Mouse (Mus musculus) embryonic fibroblast, embryonic 13.5 days (primary cell): Measurements from ENCODE around the gene Maff. TPM values are rescaled to one million over a fixed set of nuclear protein-coding genes. Genes with fewer than 3 reads are reported as not detected.

ENCODE experiments used
- H3K27ac ChIP-seq: 2 replicates; pipeline ENCODE4 v1.5.1; 2012; ENCODE audit warnings: low read length, control low read depth, inconsistent platforms; ENCODE audit not compliant: insufficient read depth
- H3K4me1 ChIP-seq: 2 replicates; pipeline ENCODE4 v1.6.1; 2011; ENCODE audit warnings: low read length; ENCODE audit not compliant: control insufficient read depth, insufficient read depth
- H3K4me3 ChIP-seq: 2 replicates; pipeline ENCODE4 v1.5.1; 2011; ENCODE audit warnings: mild to moderate bottlenecking, control low read depth, low read length; ENCODE audit not compliant: insufficient read depth
- CTCF ChIP-seq: IDR thresholded peaks from 2 replicates; pipeline ENCODE4 v1.5.1; 2011; ENCODE audit warnings: mild to moderate bottlenecking, control low read depth, low read length, moderate library complexity, borderline replicate concordance; ENCODE audit not compliant: insufficient read depth
- POLR2A ChIP-seq: IDR thresholded peaks from 2 replicates; pipeline ENCODE4 v1.6.1; 2011; ENCODE audit warnings: low read depth, mild to moderate bottlenecking, control low read depth, low read length, moderate library complexity
- polyA plus RNA-seq: library from polyadenylated mRNA; stranded (reverse); fragments of >200 nt; gene quantifications from 2 replicates; pipeline ENCODE4 v1.2.4, GENCODE M21; 2011; ENCODE audit warnings: low read depth; ENCODE audit not compliant: missing spikeins, insufficient read length

The Maff gene
- polyA plus RNA-seq, 1 experiment, result 11.7 TPM

GRCm38 (mm10) chr15:79400134-79400974 lies 53.9 kb downstream of the Maff start:
- Histone ChIP-seq H3K4me1 (peaks cover 22% of the 10 kb centered on the region), H3K4me3 (peak overlapping the region; percentile 95; the same call in 1 of the 2 replicates), H3K27ac (no peak overlapping the region; the same call in 1 of the 2 replicates)
- TF ChIP-seq CTCF (no peak), POLR2A (no peak)

DNA sequence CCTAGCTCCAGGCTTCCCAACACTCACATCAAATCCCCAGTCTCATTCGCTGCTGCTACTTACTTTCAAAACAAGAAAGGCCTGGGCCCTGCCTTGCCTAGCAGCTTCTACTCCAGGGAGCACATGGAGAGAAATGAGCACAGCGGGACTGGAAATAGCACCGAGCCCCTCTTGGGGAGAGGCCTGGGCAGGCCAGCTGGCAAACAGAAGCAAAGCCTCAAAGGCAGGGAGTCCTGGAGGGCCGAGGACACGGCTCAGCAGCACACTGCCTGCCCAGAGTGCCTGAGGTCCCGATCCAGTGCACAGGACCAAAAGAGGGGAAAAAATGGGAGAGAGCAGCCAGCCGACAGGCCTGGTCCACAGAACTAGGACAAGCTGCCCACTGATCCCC lies 54.5 kb downstream of the Maff start:
- peak overlapping the region; percentile 95 for H3K4me3 ChIP-seq
- TF ChIP-seq POLR2A, result no peak
- TF ChIP-seq CTCF, result no peak
- H3K4me1 ChIP-seq, result peaks cover 22% of the 10 kb centered on the region
- peak overlapping the region; percentile 10; the same call in 1 of the 2 replicates for H3K27ac ChIP-seq

GRCm38 (mm10) chr15:79402176-79402575 lies 55.8 kb downstream of the Maff start:
- 0 out of 2 replicates have a peak overlapping the region, but pooled peaks have one; percentile 16 for H3K27ac ChIP-seq
- TF ChIP-seq POLR2A (no peak), CTCF (no peak)
- peaks cover 22% of the 10 kb centered on the region for H3K4me1 ChIP-seq
- peak overlapping the region; percentile 95 for H3K4me3 ChIP-seq

- Histone ChIP-seq H3K4me3 (peak within 1 kb of the TSS; percentile 95), H3K27ac (peak within 1 kb of the TSS; percentile 40), H3K4me1 (peaks cover 22% of the 10 kb centered on the region)
- TF ChIP-seq POLR2A (peak; percentile 57), CTCF (no peak)
These were observed 56.7 kb downstream of the Maff start, which contains the start of gene Tmem184b for GRCm38 (mm10) chr15:79402836-79403762. Tmem184b (minus strand) TSS chr15:79403569.

DNA sequence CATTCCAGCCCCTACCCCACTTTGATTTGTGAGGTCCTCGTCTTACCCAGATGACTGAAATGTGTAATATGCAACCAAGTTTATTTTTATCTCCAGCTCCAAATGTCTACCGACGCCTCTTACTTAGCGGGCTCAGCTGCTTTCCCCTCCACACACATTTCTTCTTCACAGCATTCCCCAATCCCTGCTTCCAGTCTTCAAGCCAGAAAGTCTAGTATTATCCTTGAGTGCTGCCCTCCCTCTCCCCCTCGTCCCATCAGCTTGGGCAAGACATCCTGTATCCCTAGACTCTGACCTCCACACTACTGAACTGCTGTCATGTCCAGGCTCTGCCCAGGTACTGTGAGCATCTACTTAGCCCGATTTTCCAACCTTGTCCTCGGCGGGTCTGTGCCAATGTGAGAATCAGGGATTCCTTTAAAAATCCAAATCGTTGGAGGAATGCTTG lies 57.4 kb downstream of the Maff start:
- no peak for TF ChIP-seq CTCF
- TF ChIP-seq POLR2A, result no peak
- Histone ChIP-seq H3K27ac (peak overlapping the region; percentile 32), H3K4me1 (peaks cover 27% of the 10 kb centered on the region), H3K4me3 (peak overlapping the region; percentile 93)

- peaks cover 30% of the 10 kb centered on the region for H3K4me1 ChIP-seq
- TF ChIP-seq CTCF (no peak), POLR2A (no peak)
- no peak overlapping the region for H3K27ac ChIP-seq
- H3K4me3 ChIP-seq, result no peak overlapping the region
These were observed 57.9 kb downstream of the Maff start for GRCm38 (mm10) chr15:79404277-79404676.

DNA sequence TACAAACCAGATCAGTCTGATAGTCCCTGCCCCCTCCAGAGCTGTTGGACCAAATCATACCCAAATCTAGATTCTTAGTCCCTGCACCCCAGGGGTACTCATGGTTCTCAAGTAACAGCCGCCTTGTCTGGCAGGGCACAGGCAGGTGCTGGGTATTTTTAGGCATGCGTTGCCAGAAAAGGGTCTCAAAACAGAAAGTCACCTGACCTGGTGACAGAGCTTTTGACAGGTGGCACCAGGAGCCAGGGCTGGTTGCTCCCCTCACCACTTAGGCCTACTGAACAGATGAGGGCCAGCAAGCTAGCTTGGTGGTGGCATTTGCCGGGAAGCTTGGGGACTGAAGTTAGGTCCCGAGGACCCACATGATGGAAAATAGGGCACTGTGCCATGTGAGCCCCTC lies 60.1 kb downstream of the Maff start:
- H3K4me1 ChIP-seq, result peaks cover 16% of the 10 kb centered on the region
- TF ChIP-seq POLR2A (no peak), CTCF (no peak)
- H3K4me3 ChIP-seq, result no peak overlapping the region
- H3K27ac ChIP-seq, result no peak overlapping the region

Other genes with a start within 250 kb of the Maff start
- 17.0 and 27.4 TPM in 2 replicates for gene Micall1, start 237.7 kb upstream of the Maff start, polyA plus RNA-seq
- 82.7 and 96.6 TPM in 2 replicates for gene Polr2f, start 205.6 kb upstream of the Maff start, polyA plus RNA-seq
- gene 1700088E04Rik, start 205.4 kb upstream of the Maff start, polyA plus RNA-seq, result 1.7 and 2.2 TPM in 2 replicates
- 1.0 TPM in 1 of 2 replicates, not detected in the other for gene Sox10, start 181.4 kb upstream of the Maff start, polyA plus RNA-seq
- 11.7 and 15.2 TPM in 2 replicates for gene Pick1, start 117.4 kb upstream of the Maff start, polyA plus RNA-seq
- 0.72 and 0.77 TPM in 2 replicates for gene Gm49486, start 117.2 kb upstream of the Maff start, polyA plus RNA-seq
- not detected in 2 replicates for gene Slc16a8, start 91.9 kb upstream of the Maff start, polyA plus RNA-seq
- gene Baiap2l2, start 61.1 kb upstream of the Maff start, polyA plus RNA-seq, result 0.23 TPM in 1 of 2 replicates, not detected in the other
- gene Pla2g6, start 18.2 kb upstream of the Maff start, polyA plus RNA-seq, result 7.4 and 11.3 TPM in 2 replicates
- 82.2 and 98.9 TPM in 2 replicates for gene Tmem184b, start 56.9 kb downstream of the Maff start, polyA plus RNA-seq
- gene Csnk1e, start 108.9 kb downstream of the Maff start, polyA plus RNA-seq, result 62.7 and 78.9 TPM in 2 replicates
- gene Kcnj4, start 158.6 kb downstream of the Maff start, polyA plus RNA-seq, result 0.72 and 1.4 TPM in 2 replicates
- 136 and 146 TPM in 2 replicates for gene Kdelr3, start 169.8 kb downstream of the Maff start, polyA plus RNA-seq
- gene Ddx17, start 200.1 kb downstream of the Maff start, polyA plus RNA-seq, result 278 and 332 TPM in 2 replicates